Mouse (Mus musculus): Measurements from ENCODE around the gene N4bp1.

GRCm38 (mm10) chr8:86808990-86809960 lies 75.8 kb downstream of the N4bp1 start:
- TF ChIP-seq CTCF (IDR thresholded peaks at IDR 0.05; ENCODE audit: low read depth) (no peak), EP300 (IDR thresholded peaks at IDR 0.05; ENCODE audit: low read depth) (no peak)
